Comparison of ENCODE assay signal across 13 mouse cellular contexts in the genomic region with DNA sequence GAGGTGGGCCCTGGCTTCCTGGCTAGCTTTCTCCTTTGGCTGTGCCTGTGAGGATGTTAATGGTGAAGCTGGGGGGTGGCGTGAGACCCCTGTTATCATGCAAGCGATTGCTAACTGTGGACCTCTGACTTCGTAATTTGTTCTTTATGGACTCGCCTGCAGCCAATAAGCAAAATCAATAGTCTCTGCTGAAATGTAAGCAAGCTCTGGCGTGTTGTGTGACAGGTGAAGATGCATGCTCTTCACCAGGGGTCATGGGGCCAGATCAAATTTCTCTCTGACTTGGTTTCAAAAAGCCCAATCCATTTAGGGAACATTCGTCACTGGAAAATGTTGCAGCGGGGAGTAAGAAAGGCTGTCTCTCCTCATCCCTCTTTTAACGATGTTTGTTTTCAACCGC.
"Had no signal": no experiment of that assay in that cellular context is flagged by ENCODE, and none has a peak within 500 bp of the region (broad histone marks: within the 10 kb centered on the region; RNA-seq: fewer than 3 reads in every experiment).

No protein-coding gene starts in this region.

- ATAC-seq: midbrain, embryonic 15.5 days had no signal

- DNase-seq: kidney, adult 8-10 months; kidney, postnatal 10 days; kidney, postnatal 4 days; left cerebral cortex, postnatal 4 days; liver, embryonic 13.5 days; lung, adult 18-20 months; right cerebral cortex, adult 18-20 months; right cerebral cortex, postnatal 25 days had no signal

- H3K4me3 ChIP-seq: layer of hippocampus, adult 2 months; limb, embryonic 13.5 days; liver, embryonic 13.5 days; midbrain, embryonic 10.5 days; midbrain, embryonic 15.5 days had no signal

- H3K27ac ChIP-seq: layer of hippocampus, adult 2 months; limb, embryonic 13.5 days; liver, embryonic 13.5 days; midbrain, embryonic 10.5 days; midbrain, embryonic 15.5 days; stomach, postnatal 0 days had no signal

- H3K4me2 ChIP-seq: limb, embryonic 13.5 days; liver, embryonic 13.5 days; midbrain, embryonic 15.5 days had no signal

- H3K9ac ChIP-seq: limb, embryonic 13.5 days; liver, embryonic 13.5 days; midbrain, embryonic 15.5 days had no signal

- H3K27me3 ChIP-seq: limb, embryonic 13.5 days; liver, embryonic 13.5 days; midbrain, embryonic 15.5 days had no signal

- H3K9me3 ChIP-seq: limb, embryonic 13.5 days; liver, embryonic 13.5 days; midbrain, embryonic 10.5 days; midbrain, embryonic 15.5 days had no signal

- H3K4me1 ChIP-seq: liver, embryonic 13.5 days; midbrain, embryonic 10.5 days; midbrain, embryonic 15.5 days had no signal

- H3K36me3 ChIP-seq: limb, embryonic 13.5 days; liver, embryonic 13.5 days; midbrain, embryonic 10.5 days; midbrain, embryonic 15.5 days had no signal
